Comparison of ENCODE assay signal across 7 mouse cellular contexts in the genomic region with DNA sequence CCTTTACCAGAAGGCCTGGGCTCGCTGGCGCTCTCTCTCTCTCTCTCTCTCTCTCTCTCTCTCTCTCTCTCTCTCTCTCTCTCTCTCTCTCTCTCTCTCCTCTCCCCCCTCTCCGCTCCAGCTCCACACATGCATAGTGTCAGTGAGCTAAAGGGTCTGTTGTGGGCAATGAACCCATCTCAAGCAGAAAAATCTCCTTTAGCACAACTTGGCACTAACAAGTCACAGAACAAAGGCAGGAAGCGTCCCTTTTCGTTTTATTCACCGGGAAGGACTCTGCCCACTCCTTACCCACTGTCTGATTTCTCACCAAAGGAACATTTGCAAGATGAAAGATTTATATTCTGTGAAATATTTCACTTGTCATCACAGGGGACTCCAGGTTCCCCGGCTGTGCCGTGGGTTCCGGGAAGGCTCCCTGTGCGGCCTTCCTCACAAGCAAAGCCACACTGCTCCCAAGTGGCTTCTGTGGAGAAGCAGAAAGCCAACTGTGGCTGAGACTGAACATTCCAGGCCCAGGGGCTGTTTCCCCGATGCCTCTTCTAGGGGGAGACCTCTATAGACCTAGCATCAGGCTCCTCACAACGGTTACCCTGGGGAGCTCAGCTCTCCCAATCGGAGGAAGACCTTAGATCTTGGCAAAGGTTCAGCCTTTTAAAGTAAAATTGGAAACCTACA.
DNase-seq lines count a peak whose midpoint lies in the region; ATAC-seq and TF ChIP-seq lines count a peak whose summit lies in the region.

No protein-coding gene starts in this region.

- no peak for TF ChIP-seq POLR2A in CH12.LX (IDR thresholded peaks at IDR 0.05; ENCODE audit: low read depth, low read length)

- peak; percentile 12 for TF ChIP-seq RAD21 in CH12.LX (IDR thresholded peaks at IDR 0.05; ENCODE audit: low read depth, low read length)

- no peak overlapping the region for H3K9ac ChIP-seq in CH12.LX (ENCODE audit: insufficient read depth, low read depth)
- H3K9ac ChIP-seq in hindbrain, embryonic 16.5 days (ENCODE audit: low read depth, low read length) = no peak overlapping the region
- no peak overlapping the region for H3K9ac ChIP-seq in limb, embryonic 11.5 days (ENCODE audit: low read length)

- H3K79me2 ChIP-seq in CH12.LX (replicated peaks; ENCODE audit: control insufficient read depth, extremely low read depth, insufficient read depth, poor library complexity, severe bottlenecking) = no peaks in the 10 kb centered on the region

- TF ChIP-seq EP300 in CH12.LX (IDR thresholded peaks at IDR 0.05; ENCODE audit: low read length) = no peak

- dilution Hi-C loops in CH12.LX (cut with MboI; ENCODE audit: extremely low pct_ligation_motif_present, extremely low pct_unique_long_range_greater_than_20kb, low sequenced_read_pairs) = no loop called here

- H3K4me3 ChIP-seq in CH12.LX (replicated peaks in 1 of 3; ENCODE audit: low read depth in 2 of 3, low read length in 2 of 3, poor library complexity in 1 of 3) = no peak overlapping the region
- no peak overlapping the region for H3K4me3 ChIP-seq in hindbrain, embryonic 16.5 days (ENCODE audit: low read length)
- H3K4me3 ChIP-seq in limb, embryonic 11.5 days (ENCODE audit: low read depth, low read length) = no peak overlapping the region

- in situ Hi-C loops in CH12.LX (cut with MboI; ENCODE audit: low pct_ligation_motif_present, low pct_unique_long_range_greater_than_20kb, low sequenced_read_pairs) = no loop called here

- no peak for TF ChIP-seq CTCF in CH12.LX (conservative IDR thresholded peaks at IDR 0.05 in 1 of 2, IDR thresholded peaks at IDR 0.05 in 1 of 2; ENCODE audit: low read depth in 2 of 2, low read length in 2 of 2)

- H3K4me2 ChIP-seq in CH12.LX (ENCODE audit: insufficient read depth, low read depth, poor library complexity, severe bottlenecking) = no peak overlapping the region
- H3K4me2 ChIP-seq in hindbrain, embryonic 16.5 days (ENCODE audit: low read length) = no peak overlapping the region
- no peak overlapping the region for H3K4me2 ChIP-seq in limb, embryonic 11.5 days (ENCODE audit: low read depth, severe bottlenecking)

- peak; percentile 90 for ATAC-seq in hindbrain, embryonic 16.5 days
- peak; percentile 65; the same call in 1 of the 2 replicates for ATAC-seq in limb, embryonic 11.5 days (ENCODE audit: insufficient number of reproducible peaks, low FRiP score, low TSS enrichment, low read depth)

- no peak overlapping the region for H3K27ac ChIP-seq in CH12.LX (ENCODE audit: insufficient read depth, low read depth)
- no peak overlapping the region for H3K27ac ChIP-seq in hindbrain, embryonic 16.5 days (ENCODE audit: low read depth, low read length)
- no peak overlapping the region for H3K27ac ChIP-seq in limb, embryonic 11.5 days (replicated peaks; ENCODE audit: low read depth, low read length)

- no peaks in the 10 kb centered on the region for H3K36me3 ChIP-seq in CH12.LX (replicated peaks in 1 of 2; ENCODE audit: control insufficient read depth in 1 of 2, insufficient read depth in 1 of 2, low read length in 1 of 2)
- H3K36me3 ChIP-seq in hindbrain, embryonic 16.5 days (ENCODE audit: control insufficient read depth, insufficient read depth, low read length) = no peaks in the 10 kb centered on the region
- no peaks in the 10 kb centered on the region for H3K36me3 ChIP-seq in limb, embryonic 11.5 days (ENCODE audit: control insufficient read depth, insufficient read depth, low read length)

- no peaks in the 10 kb centered on the region for H3K9me3 ChIP-seq in CH12.LX (replicated peaks; ENCODE audit: low read length)
- H3K9me3 ChIP-seq in hindbrain, embryonic 16.5 days (ENCODE audit: control insufficient read depth, low read length) = no peaks in the 10 kb centered on the region
- H3K9me3 ChIP-seq in limb, embryonic 11.5 days (ENCODE audit: control insufficient read depth, low read length) = no peaks in the 10 kb centered on the region

- H3K27me3 ChIP-seq in CH12.LX (replicated peaks) = no peaks in the 10 kb centered on the region
- H3K27me3 ChIP-seq in hindbrain, embryonic 16.5 days (replicated peaks; ENCODE audit: control insufficient read depth, insufficient read depth, low read length) = no peaks in the 10 kb centered on the region
- no peaks in the 10 kb centered on the region for H3K27me3 ChIP-seq in limb, embryonic 11.5 days (ENCODE audit: control insufficient read depth, insufficient read depth, low read length)

- no peak for DNase-seq in CH12.LX (ENCODE audit: extremely low read depth)
- DNase-seq in adrenal gland, adult 8-10 months = peak; percentile 9
- peak; percentile 67 for DNase-seq in forelimb bud, embryonic 11.5 days (ENCODE audit: low read depth, low spot score)
- DNase-seq in limb, embryonic 11.5 days (ENCODE audit: low spot score) = peak; percentile 65
- peak; percentile 29 for DNase-seq in ovary, postnatal 14 days (ENCODE audit: low spot score)
- no peak for DNase-seq in urinary bladder, postnatal 10 days (ENCODE audit: low spot score)

- H3K4me1 ChIP-seq in CH12.LX (ENCODE audit: control insufficient read depth in 1 of 2, insufficient read depth in 2 of 2) = peaks cover 0 to 4% of the 10 kb centered on the region in 2 experiments; a peak in 2 of 4 replicates
- H3K4me1 ChIP-seq in hindbrain, embryonic 16.5 days (ENCODE audit: control insufficient read depth, insufficient read depth, low read depth, low read length) = no peaks in the 10 kb centered on the region
- H3K4me1 ChIP-seq in limb, embryonic 11.5 days (ENCODE audit: control insufficient read depth, insufficient read depth, low read length) = no peaks in the 10 kb centered on the region

- 38% methylated on average over 13 of the region's 13 CpGs for WGBS in hindbrain, embryonic 16.5 days
- WGBS in limb, embryonic 11.5 days = 35% methylated on average over 13 of the region's 13 CpGs

TF ChIP-seq in CH12.LX, 34 proteins besides CTCF, POLR2A, EP300 and RAD21:
- TF ChIP-seq PAX5 (IDR thresholded peaks at IDR 0.05; ENCODE audit: low read length) (no peak), CHD1 (IDR thresholded peaks at IDR 0.05; ENCODE audit: low read depth, low read length) (no peak), ZNF384 (IDR thresholded peaks at IDR 0.05; ENCODE audit: low read depth, low read length) (no peak), TCF12 (IDR thresholded peaks at IDR 0.05; ENCODE audit: low read depth, low read length) (no peak), KAT2A (IDR thresholded peaks at IDR 0.05; ENCODE audit: insufficient replicate concordance, low read length) (no peak), IRF4 (IDR thresholded peaks at IDR 0.05; ENCODE audit: low read depth, low read length) (no peak), MXI1 (IDR thresholded peaks at IDR 0.05; ENCODE audit: low read depth, low read length) (no peak), ZC3H11A (IDR thresholded peaks at IDR 0.05; ENCODE audit: low read depth, low read length) (no peak), SMC3 (IDR thresholded peaks at IDR 0.05; ENCODE audit: low read depth, low read length) (no peak), TBP (conservative IDR thresholded peaks at IDR 0.05; ENCODE audit: low read depth, low read length) (no peak), ZKSCAN1 (IDR thresholded peaks at IDR 0.05; ENCODE audit: borderline replicate concordance, low read depth, low read length) (no peak), MAZ (IDR thresholded peaks at IDR 0.05; ENCODE audit: low read depth, low read length) (no peak), CHD2 (IDR thresholded peaks at IDR 0.05; ENCODE audit: low read length) (no peak)

Comparison
In these comparisons a context has a peak if more than half of its experiments do, and no peak if none do; other contexts are left out.
1. DNase-seq: peak in adrenal gland, adult 8-10 months (single experiment), forelimb bud, embryonic 11.5 days (single experiment), limb, embryonic 11.5 days (single experiment) and ovary, postnatal 14 days (single experiment); none in CH12.LX (single experiment) and urinary bladder, postnatal 10 days (single experiment).